Mouse (Mus musculus) embryonic facial prominence, embryonic 13.5 days (tissue): ENCODE results near the gene Atp5s. TPM values are rescaled to one million over a fixed set of nuclear protein-coding genes. Genes with fewer than 3 reads are reported as not detected.
A peak's percentile ranks its signal among the peaks of the same experiment; 100 is the strongest.

Source experiments
- ATAC-seq: fragments of 200-750 bp; cut with Nextera tagmentation; 2 replicates; pipeline ENCODE4 v1.8.0; 2017; ENCODE audit warnings: low read depth; ENCODE audit not compliant: insufficient number of reproducible peaks, insufficient read depth, low FRiP score, low TSS enrichment
- H3K27ac ChIP-seq: fragments of 300-500 bp; sonication (generic); 2 replicates; pipeline ENCODE4 v1.5.1; 2015; ENCODE audit warnings: moderate library complexity, mild to moderate bottlenecking, inconsistent platforms
- H3K27me3 ChIP-seq: fragments of 300-500 bp; sonication (generic); 2 replicates; pipeline ENCODE4 v1.6.1; 2015; ENCODE audit warnings: mild to moderate bottlenecking, inconsistent platforms
- H3K36me3 ChIP-seq: fragments of 300-500 bp; sonication (generic); 2 replicates; pipeline ENCODE4 v1.6.1; 2015; ENCODE audit warnings: mild to moderate bottlenecking, inconsistent platforms
- H3K4me1 ChIP-seq: fragments of 300-500 bp; sonication (generic); 2 replicates; pipeline ENCODE4 v1.6.1; 2015; ENCODE audit warnings: inconsistent platforms
- H3K4me2 ChIP-seq: fragments of 300-500 bp; sonication (generic); 2 replicates; pipeline ENCODE4 v1.6.1; 2015; ENCODE audit warnings: moderate library complexity, mild to moderate bottlenecking, inconsistent platforms
- H3K4me3 ChIP-seq: fragments of 300-500 bp; sonication (generic); 2 replicates; pipeline ENCODE4 v1.5.1; 2015; ENCODE audit warnings: mild to moderate bottlenecking, inconsistent platforms
- H3K9ac ChIP-seq: fragments of 300-500 bp; sonication (generic); 2 replicates; pipeline ENCODE4 v1.6.1; 2015; ENCODE audit warnings: mild to moderate bottlenecking, inconsistent platforms
- H3K9me3 ChIP-seq: fragments of 300-500 bp; sonication (generic); 2 replicates; pipeline ENCODE4 v1.6.1; 2016; ENCODE audit warnings: inconsistent platforms
- WGBS: fragments of 180-500 bp; shearing (Covaris S2); methylation state at CpG from one replicate; pipeline ENCODE4 v1.1.7; 2015; ENCODE audit warnings: mixed read lengths; 5-methylcytosine and 5-hydroxymethylcytosine counted together
- polyA plus RNA-seq: library from polyadenylated mRNA; unstranded; fragments of >200 nt; fragmentation: Nextera tagmentation; extraction: Ambion mirVana; gene quantifications from 2 replicates; pipeline ENCODE4 v1.2.1, GENCODE M21; 2015

The Atp5s gene
- polyA plus RNA-seq, 1 experiment from 2014 or later: 30.4 TPM

DNA sequence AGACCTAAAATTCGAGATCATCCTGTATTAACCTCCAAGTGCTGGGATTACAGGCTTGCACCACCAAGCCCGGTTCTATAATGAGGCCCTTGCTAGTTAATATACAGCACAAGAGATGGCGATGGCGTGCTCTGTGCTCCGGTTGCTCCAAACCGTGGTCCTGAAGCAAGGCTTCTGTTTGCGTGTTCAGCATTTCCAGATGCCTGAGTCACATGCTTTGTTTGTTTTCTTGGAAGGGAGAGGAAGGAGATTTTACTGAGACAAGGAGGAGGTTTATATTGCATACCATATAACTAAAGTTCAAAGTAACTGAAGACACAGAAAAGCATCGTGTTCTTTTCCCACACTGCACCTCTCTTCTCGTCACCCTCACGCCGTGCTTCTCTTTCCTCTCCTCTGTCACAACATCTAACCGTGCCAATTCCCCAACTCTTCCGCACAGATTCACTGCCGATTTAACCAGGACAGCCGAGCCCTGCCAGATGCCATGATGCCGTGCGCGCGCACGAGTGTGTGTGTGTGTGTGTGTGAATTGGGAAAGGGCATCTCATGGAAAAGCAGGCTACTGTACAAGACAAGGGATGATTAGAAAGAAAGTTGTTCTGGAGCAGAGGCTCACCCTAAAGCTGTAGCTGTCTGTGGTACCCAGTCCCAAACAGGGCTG lies 36.1 kb downstream of the Atp5s start:
- peaks cover 42% of the 10 kb centered on the region for H3K4me1 ChIP-seq
- no peaks in the 10 kb centered on the region for H3K27me3 ChIP-seq
- no peaks in the 10 kb centered on the region for H3K36me3 ChIP-seq
- ATAC-seq: no peak
- 66% methylated on average over 20 of the region's 20 CpGs for WGBS
- H3K27ac ChIP-seq: 0 out of 2 replicates have a peak overlapping the region, but pooled peaks have one; percentile 22
- H3K9ac ChIP-seq: no peak overlapping the region
- H3K9me3 ChIP-seq: no peaks in the 10 kb centered on the region
- H3K4me2 ChIP-seq: no peak overlapping the region
- no peak overlapping the region for H3K4me3 ChIP-seq

DNA sequence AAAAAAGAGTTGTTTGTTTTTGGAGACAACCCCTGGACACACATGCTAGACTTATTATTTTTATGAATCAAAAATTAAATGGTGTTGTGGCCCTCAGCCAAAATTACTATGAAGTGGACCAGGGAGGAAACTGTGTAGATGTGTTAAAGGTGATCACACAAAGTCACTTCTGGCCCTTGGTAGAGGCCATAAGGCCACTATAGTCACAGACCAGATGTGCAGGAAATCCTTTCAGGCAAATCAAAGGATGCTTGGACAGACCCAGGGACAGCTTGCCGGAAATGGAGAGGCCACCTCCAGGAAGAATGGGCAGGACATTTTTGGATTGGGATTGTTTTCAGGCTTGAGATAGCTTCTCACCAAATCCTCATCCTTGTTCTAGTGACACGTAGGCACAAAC lies 36.9 kb downstream of the Atp5s start:
- Histone ChIP-seq H3K9me3 (no peaks in the 10 kb centered on the region), H3K4me1 (peaks cover 38% of the 10 kb centered on the region), H3K36me3 (no peaks in the 10 kb centered on the region), H3K27me3 (no peaks in the 10 kb centered on the region), H3K27ac (no peak overlapping the region), H3K9ac (no peak overlapping the region), H3K4me3 (no peak overlapping the region), H3K4me2 (no peak overlapping the region)
- 58% methylated on average over 2 of the region's 2 CpGs for WGBS
- ATAC-seq: no peak

DNA sequence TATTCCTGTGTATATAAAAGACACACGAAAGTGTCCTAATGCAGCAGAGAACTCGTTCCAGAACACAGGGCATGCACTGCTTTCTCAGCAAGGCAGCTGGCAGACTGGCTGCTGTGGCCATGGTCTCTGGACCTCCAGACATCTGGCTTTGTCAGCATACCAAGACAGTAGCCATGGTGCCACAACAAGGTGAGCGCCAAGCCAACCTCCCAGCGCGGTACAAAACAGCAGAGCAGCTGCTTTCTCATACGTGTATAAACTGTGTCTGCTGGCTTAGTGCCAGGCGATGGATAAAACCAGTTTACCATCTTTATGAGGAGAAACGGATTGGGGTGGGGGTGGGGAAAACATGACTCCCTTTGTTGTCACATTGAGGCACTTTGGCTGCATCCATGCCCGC lies 40.8 kb downstream of the Atp5s start:
- Histone ChIP-seq H3K36me3 (no peaks in the 10 kb centered on the region), H3K9me3 (no peaks in the 10 kb centered on the region), H3K4me3 (no peak overlapping the region), H3K27ac (no peak overlapping the region), H3K4me2 (no peak overlapping the region), H3K4me1 (peaks cover 16% of the 10 kb centered on the region), H3K27me3 (no peaks in the 10 kb centered on the region), H3K9ac (no peak overlapping the region)
- WGBS: 69% methylated on average over 9 of the region's 9 CpGs
- ATAC-seq: no peak

DNA sequence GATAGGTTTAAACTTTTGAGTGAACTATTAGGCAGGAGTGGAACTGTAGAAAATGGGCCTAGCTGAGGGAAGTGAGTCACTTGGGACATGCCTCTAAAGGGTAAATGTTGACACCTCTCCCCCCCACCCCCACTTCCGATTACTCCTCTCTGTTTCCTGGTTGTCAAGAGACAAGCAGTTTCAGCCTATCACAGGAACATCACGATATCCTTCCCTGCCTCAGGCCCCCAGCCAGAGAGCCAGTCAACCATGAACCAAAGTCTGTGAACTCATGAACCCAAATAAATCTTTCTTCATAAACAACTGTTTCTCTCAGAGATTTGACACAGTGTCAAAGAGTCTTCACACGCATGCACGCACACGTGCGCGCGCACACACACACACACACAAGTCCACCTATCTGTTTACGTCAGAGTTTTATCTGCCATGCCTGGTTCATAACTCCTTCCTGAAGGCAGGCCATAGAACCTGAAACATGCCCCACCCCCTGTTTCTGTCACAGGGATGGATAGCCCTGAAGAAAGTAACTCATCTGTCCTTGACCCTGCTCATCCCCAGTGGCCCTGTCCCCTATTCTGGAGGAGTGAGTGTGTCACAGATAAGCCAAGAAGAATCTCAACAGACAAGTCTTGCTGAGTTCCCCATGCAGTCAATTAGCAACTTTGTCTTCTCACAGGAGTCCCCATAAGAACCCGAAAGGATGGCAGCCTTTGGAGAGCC lies 41.6 kb downstream of the Atp5s start:
- Histone ChIP-seq H3K9me3 (no peaks in the 10 kb centered on the region), H3K4me3 (no peak overlapping the region), H3K36me3 (no peaks in the 10 kb centered on the region), H3K9ac (no peak overlapping the region), H3K27ac (no peak overlapping the region), H3K4me1 (peaks cover 11% of the 10 kb centered on the region), H3K27me3 (no peaks in the 10 kb centered on the region), H3K4me2 (no peak overlapping the region)
- no peak for ATAC-seq
- 80% methylated on average over 10 of the region's 10 CpGs for WGBS

DNA sequence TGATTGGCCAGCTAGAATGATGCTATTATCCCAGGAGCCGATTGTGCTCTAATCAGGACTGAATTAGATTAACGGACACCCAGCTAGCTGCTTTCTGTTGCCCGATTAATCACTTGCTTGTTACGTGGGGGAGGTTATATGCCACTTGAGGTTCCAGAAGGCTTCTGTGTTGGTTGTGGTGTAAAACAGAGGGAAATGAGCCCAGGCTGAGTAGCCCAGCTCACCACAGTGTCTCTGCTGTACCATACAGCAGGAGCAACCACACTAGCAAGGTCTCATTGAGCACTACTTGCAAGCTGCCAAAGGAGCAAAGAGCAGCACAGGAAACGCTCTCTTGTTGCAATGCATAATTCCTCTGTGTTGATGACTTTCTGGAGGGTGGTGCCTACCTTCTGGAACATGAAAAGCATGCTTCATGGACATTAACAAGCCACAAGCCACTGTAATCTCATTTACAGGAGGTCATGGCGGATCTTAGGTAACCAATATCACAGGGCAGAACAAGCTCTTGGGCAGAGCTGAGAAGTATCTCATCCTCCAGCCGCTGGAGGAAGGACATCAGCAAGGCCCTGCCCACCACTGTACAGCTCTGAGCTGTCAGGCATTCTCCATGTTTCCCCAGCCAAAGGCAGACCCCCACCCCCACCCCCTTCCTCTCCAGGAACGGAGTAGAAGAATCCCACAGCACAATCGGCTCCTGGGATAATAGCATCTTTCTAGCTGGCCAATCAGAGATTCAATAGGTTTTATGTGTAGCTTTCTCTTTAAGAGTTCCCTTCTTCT lies 42.9 kb downstream of the Atp5s start:
- ATAC-seq: no peak
- WGBS: 48% methylated on average over 9 of the region's 9 CpGs
- no peak overlapping the region for H3K4me3 ChIP-seq

DNA sequence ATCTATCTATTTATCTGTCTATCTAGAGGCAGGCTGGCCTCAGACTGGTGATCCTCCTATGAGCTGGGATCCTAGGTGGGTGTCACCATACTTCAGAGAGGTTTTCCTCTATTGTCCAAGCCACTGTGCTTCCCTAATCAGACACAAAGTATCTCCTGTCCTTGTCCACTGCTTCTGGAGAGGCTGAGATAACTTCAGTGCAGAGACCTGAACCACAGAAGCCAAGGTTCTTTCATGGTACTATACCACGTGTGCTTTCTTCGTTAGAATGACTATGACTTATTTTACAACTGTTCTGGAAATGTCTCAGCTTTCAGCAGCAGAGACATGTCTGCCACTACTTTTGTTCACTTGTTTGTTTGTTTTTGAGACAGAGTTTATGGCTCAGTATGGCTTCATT lies 44.1 kb downstream of the Atp5s start:
- no peak for ATAC-seq
- no peaks in the 10 kb centered on the region for H3K27me3 ChIP-seq
- H3K4me2 ChIP-seq: no peak overlapping the region
- H3K27ac ChIP-seq: no peak overlapping the region
- no peaks in the 10 kb centered on the region for H3K9me3 ChIP-seq
- H3K36me3 ChIP-seq: no peaks in the 10 kb centered on the region
- WGBS: 64% methylated on average over 2 of the region's 2 CpGs
- H3K9ac ChIP-seq: no peak overlapping the region
- peaks cover 11% of the 10 kb centered on the region for H3K4me1 ChIP-seq
- H3K4me3 ChIP-seq: no peak overlapping the region

More for the DNA sequence above, 42.9 kb downstream of the Atp5s start:
- H3K27me3 ChIP-seq: no peaks in the 10 kb centered on the region
- no peaks in the 10 kb centered on the region for H3K36me3 ChIP-seq
- no peak overlapping the region for H3K27ac ChIP-seq
- no peak overlapping the region for H3K4me2 ChIP-seq
- H3K9me3 ChIP-seq: no peaks in the 10 kb centered on the region
- H3K4me1 ChIP-seq: peaks cover 11% of the 10 kb centered on the region
- no peak overlapping the region for H3K9ac ChIP-seq

DNA sequence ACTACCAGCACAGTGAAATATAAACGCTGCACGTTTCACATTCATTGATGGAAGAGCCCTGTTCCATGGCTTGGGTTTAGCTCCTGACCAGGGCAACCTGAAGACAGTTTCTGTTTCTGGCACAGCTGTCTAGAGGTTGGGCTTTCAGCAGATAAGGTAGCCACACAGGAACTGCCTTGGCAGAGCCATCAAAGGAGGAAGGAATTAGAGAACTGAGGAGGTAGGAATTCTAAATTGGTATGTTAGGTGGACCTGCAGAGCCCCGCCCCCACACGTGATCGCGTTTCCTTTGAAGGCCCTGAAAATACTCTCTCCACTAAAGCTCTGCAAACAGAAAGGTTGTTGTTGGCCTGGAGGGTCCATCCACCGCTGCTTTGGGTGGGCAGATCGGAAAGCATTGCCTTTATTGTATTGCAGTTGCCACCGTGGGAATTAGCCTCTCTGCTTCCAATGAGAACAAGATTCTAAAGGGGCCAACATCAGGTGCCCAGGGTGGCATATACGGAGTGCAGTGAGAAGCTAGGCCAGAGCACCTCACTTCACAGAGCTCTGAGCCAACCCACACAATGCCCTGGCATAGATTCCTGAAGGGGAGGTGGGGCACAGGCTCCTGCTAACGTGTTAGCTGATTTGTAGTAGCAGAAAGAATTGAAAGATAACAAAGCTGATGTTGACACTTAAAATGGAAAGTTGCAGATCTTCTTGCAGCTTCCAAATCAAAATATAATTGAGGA lies 52.0 kb downstream of the Atp5s start:
- Histone ChIP-seq H3K27me3 (no peaks in the 10 kb centered on the region), H3K4me1 (peaks cover 6% of the 10 kb centered on the region; the same call in 1 of the 2 replicates), H3K36me3 (no peaks in the 10 kb centered on the region), H3K4me2 (no peak overlapping the region), H3K9ac (no peak overlapping the region), H3K27ac (no peak overlapping the region), H3K4me3 (no peak overlapping the region), H3K9me3 (no peaks in the 10 kb centered on the region)
- 65% methylated on average over 11 of the region's 11 CpGs for WGBS
- ATAC-seq: no peak

DNA sequence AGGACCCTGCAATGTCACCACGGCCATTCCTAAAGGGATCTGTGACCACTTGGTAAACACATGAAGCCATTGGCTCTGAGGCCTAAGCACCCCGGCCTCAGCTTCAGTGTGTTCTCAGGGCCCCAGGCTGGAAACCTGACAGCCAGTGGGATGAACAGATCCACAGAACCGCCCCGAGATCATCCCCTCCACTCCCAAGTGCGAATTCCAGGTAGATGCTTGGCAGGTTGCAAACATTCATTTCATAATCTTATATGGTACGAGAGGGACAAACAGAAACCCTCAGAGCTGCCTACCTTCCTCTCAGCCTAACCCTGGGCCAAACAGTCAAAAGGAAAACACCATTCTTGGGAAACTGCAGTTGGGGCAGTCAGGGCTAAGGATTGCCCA lies 52.6 kb downstream of the Atp5s start:
- WGBS: 86% methylated on average over 6 of the region's 6 CpGs
- Histone ChIP-seq H3K4me2 (no peak overlapping the region), H3K27ac (no peak overlapping the region), H3K36me3 (no peaks in the 10 kb centered on the region), H3K9ac (no peak overlapping the region), H3K27me3 (no peaks in the 10 kb centered on the region), H3K9me3 (no peaks in the 10 kb centered on the region), H3K4me3 (no peak overlapping the region), H3K4me1 (peaks cover 6% of the 10 kb centered on the region; the same call in 1 of the 2 replicates)
- ATAC-seq: no peak

DNA sequence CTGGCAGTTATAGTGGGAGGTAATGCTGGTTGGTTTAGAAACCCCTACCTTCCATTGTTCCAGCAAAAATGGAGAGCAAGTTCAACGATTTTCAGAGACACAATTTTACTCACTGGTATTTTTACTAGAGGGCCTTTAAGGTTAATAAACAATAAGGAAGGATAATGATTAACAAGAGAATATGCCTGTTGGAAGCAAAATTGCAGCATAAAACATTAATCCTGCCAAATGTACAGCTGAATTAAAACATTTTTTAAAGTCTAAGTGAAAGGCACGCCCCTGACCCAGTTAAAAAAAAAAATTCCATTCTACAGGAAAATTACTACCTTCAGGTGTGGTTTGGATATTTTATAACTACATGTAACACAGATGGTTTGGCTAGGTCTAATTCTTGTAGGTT lies 53.2 kb downstream of the Atp5s start:
- Histone ChIP-seq H3K9me3 (no peaks in the 10 kb centered on the region), H3K27ac (no peak overlapping the region), H3K9ac (no peak overlapping the region), H3K4me2 (no peak overlapping the region), H3K4me3 (no peak overlapping the region), H3K36me3 (no peaks in the 10 kb centered on the region), H3K4me1 (peaks cover 6% of the 10 kb centered on the region; the same call in 1 of the 2 replicates), H3K27me3 (no peaks in the 10 kb centered on the region)
- WGBS: 68% methylated on average over 2 of the region's 2 CpGs
- no peak for ATAC-seq

DNA sequence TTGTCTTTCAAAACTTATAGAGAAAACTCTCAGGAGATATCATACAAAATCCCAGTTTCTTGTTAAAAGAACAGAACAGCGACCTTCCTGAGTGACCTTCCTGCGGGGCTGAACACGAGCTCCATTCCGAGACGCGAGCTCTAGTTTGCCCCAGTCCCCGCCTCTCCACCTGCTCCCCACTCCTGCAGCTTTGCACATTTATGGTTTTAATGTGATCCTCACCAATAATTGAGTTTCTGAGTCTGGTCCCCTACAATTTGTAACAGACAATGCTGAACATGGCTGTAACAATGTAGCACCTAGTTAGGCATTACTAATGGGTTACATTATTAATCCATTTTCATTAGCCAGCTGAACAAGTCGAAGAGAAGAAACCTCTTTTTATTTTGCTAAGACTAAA lies 56.7 kb downstream of the Atp5s start:
- Histone ChIP-seq H3K4me2 (no peak overlapping the region), H3K4me1 (peaks cover 4% of the 10 kb centered on the region; the same call in 1 of the 2 replicates), H3K27ac (no peak overlapping the region), H3K36me3 (no peaks in the 10 kb centered on the region), H3K4me3 (no peak overlapping the region), H3K9ac (no peak overlapping the region), H3K27me3 (no peaks in the 10 kb centered on the region), H3K9me3 (no peaks in the 10 kb centered on the region)
- no peak for ATAC-seq
- WGBS: 76% methylated on average over 8 of the region's 8 CpGs

DNA sequence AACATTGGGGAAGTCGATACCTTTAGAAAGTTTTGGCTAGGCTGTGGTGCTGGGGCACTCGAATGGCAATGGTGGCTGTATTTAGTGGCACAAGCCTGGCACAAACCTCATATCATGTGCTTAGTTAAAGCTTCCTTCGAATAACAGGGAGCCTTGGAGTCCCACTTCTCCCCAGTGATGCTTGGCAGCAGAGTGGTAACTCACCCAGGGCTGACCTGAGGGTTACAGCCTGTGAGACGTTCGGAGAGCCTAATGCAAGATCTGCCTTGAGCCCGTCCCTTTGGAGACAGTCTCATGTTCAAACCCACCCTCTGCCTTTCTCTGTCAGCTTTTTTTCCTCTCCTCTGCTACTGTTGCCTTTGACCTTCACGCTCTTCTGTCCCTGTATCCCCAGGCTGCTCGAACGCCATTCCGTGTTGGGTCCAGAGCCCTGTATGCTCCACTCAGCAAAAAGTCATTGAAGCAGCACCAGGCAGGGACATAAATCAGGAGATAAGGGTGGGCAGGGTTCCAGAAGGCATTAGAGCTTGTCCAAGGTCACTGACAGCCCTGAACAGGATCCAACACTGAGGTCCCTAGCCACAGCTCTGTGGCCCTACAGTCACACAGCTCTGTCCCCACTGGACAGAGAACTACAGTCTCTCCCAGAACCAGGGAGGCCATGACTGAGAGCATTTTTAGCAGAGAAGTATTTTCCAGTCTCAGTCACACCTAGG lies 57.3 kb downstream of the Atp5s start:
- Histone ChIP-seq H3K36me3 (no peaks in the 10 kb centered on the region), H3K9ac (no peak overlapping the region), H3K4me1 (no peaks in the 10 kb centered on the region), H3K27me3 (no peaks in the 10 kb centered on the region), H3K27ac (no peak overlapping the region), H3K9me3 (no peaks in the 10 kb centered on the region), H3K4me3 (no peak overlapping the region), H3K4me2 (no peak overlapping the region)
- ATAC-seq: no peak
- 86% methylated on average over 10 of the region's 10 CpGs for WGBS
